Mouse (Mus musculus) cerebellum, adult 2 months (tissue): ENCODE measurements around the gene Gngt1.

Experiments used
- CTCF ChIP-seq: fragments of 200-500 bp; IDR thresholded peaks from 2 replicates; pipeline ENCODE4 v1.5.1; 2011; ENCODE audit warnings: low read depth, mild to moderate bottlenecking, control low read depth, low read length, moderate library complexity, borderline replicate concordance; ENCODE audit not compliant: insufficient read depth
- POLR2A ChIP-seq: fragments of 200-500 bp; IDR thresholded peaks from 2 replicates; pipeline ENCODE4 v1.6.1; 2011; ENCODE audit warnings: low read length, control low read depth, borderline replicate concordance; ENCODE audit not compliant: insufficient read depth

- TF ChIP-seq CTCF = no peak
- no peak for TF ChIP-seq POLR2A
Observed at GRCm38 (mm10) chr6:4041821-4042220, 48.2 kb downstream of the Gngt1 start.
